Mouse (Mus musculus): ENCODE measurements around the gene Srbd1.

Srbd1 gene

DNA sequence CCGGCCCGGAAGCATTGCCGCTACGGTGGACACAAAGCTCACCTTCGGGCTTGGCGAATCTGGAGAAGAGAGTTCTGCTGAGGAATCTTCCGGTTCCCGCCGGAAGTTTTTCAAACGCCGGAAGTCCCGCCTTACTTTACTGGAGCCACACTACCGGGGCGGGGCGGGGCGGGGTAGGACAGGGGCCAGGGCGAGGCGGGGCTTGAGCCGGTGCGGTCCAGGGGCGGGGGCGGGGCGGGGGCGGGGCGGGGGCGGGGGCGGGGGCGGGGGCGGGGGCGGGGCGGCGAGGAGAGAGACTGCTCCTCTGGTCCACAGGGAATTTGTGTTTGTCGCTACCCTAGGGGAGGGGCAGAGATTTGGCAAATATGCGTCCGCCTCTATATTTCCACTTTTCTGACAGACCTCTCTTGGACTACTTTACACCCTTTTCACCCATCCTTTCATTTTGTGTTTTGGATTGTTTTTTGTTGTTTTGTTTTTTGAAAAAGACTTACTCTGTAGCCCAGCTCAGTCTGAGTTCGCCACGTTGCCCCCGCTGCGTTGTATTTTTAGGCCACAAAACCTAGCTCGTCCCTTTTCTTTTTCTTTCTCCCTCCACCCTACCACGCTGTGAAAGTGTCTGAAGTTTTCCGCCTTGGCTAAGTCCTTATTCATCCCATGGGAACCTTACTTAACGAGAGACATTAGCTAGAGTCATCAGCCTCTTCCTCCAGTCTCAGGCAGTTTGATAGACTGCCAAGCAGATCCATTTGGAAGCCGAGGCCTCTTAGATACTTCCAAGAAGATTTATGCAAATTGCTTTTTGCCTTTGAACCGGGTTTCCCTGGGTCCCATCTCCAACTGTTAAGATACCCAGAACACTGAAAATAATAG lies at the start of gene Srbd1:
Srbd1 (minus strand) TSS at position 97 of the 873 bp plus-strand sequence.
- peak; percentile 88 to 92 for DNase-seq (ENCODE audit: low spot score in 2 of 2)

DNA sequence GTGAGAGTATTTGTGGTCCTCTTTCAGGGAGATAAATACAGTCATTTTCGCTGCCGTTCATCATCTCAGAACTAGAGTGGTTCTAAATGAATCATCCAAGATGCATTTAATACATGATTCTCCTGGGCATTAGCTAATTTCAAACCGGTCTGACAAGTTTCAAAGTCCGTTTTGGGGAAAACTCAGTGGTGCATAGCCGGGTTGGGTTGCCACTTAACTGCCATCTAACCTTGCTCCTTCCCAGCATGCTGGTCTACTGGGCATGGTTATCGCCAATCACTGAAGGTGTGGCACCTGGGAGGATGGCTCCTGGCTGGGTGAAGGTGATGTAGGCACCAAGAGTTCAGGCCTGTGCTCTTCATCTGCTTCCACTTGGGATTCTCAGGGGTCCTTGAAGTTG lies 49.0 kb upstream of the Srbd1 start:
- DNase-seq (ENCODE audit: low spot score in 2 of 2), result no peak

DNA sequence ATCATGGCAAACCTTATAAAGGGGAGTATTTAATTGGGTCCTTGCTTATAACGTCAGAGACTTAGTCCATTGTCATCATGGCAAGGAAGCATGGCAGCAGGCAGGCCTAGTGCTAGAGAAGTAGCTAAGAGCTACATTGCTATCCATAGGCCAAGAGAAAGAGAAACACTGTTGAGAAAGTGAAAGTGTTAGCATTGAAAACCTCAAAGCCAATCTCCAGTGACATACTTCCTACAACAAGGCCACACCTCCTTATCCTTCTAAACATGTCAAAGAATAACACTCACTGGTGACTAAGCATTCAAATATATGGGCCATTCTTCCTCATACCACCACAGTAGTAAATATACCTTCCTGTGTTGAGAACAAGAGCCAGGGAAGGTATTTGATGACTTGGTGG lies 42.8 kb upstream of the Srbd1 start:
- DNase-seq (ENCODE audit: low spot score in 2 of 2), result no peak

GRCm38 (mm10) chr17:86185584-86185983 lies 40.6 kb upstream of the Srbd1 start:
- DNase-seq (ENCODE audit: low spot score in 2 of 2), result peak; percentile 43 to 61

DNA sequence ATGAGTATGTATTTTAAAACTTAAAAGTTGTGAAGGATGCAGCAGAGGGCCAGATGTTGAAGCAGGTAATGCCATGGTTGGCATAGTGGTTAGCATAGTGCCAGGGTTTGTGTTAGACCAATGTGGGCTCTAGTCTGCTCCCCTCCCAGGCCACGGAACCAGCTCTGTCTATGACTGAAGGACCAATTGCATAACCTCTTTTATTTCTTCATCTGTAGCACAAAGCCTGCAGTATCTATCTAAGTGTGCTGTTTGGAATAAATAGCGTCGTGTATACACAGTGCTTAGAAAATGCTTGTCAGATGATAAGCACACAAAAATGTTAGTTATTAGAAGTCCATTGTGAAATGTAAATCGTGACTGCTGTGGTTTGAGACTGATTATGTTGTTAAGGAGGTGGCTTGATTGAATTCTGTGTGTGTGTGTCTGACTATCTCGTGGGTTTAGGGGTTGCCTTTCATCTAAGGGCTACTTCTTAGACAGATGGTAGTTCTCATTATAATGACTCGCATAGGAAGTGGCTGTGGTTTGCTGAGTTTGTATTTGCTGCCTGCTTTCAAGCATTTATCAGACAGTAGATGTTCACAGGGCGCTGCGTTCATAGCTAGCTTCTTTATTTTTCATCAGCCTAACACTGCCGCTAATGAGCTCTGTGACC lies 39.7 kb upstream of the Srbd1 start:
- no peak for DNase-seq (ENCODE audit: low spot score in 2 of 2)

- DNase-seq (ENCODE audit: low spot score in 2 of 2), result no peak
Measured at GRCm38 (mm10) chr17:86183788-86184187, 38.8 kb upstream of the Srbd1 start.

GRCm38 (mm10) chr17:86176722-86177121 lies 31.7 kb upstream of the Srbd1 start:
- DNase-seq (ENCODE audit: low spot score in 2 of 2), result no peak

- no peak for DNase-seq (ENCODE audit: low spot score in 2 of 2)
Measured at GRCm38 (mm10) chr17:86175516-86175915, 30.5 kb upstream of the Srbd1 start.

DNA sequence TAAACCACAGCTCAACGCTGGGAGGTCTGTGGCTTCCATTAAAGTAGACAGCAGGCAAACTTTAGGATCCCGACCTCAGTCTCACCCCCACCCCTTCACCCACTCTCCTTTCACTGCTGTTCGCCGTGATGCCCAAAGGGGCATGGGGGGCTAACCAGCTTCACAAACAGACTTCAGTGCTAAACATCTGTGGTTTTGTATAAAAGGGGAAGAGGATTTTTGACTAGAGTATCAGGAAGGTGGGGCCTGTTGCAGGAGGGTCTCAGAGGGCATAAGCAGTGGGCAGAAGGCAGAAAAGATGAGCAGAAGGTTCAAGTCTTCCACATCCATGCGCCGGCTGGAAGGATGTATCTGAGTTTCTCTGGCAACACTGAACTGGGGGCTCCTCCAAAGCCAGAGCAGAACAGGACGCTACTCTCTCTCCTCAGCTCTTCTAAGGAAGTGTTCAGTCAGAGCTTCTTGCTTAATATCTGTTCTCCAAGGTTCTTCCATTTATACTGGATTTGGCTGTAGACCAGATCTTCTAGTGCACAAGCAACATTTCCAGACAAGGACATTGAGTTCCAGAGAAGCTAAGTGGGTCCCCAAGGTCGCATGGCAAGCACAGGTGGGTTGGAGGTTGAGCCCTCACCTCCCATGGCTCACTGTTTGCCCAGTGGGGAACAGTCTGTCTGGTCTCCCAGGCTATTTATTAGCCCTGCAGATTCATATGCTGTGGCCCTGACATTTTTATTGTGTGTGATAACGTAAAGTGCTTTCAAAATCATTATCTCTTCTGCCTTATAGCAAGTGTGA lies 25.4 kb upstream of the Srbd1 start:
- DNase-seq (ENCODE audit: low spot score in 2 of 2), result no peak

DNA sequence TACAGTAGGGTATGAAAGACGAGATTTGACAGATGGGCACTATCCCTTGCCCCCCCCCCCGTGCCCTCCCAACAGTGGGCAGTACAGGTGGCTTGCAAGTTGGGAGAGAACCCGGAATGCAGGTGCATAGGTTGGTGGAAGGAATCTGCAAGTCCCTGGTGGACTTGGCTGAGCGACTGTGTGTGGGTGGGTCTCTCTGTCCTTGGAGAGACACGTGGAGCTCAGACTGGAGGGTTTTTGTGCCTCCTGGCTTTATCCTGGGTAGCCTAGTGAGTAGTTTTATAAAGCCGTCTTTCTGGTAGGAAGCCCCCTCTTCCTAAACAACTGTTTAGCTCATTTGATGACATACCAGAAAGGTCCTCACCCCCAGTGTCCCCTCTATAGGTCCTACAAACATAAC lies 24.1 kb upstream of the Srbd1 start:
- peak in 1 of 2 experiments; percentile 54 for DNase-seq (ENCODE audit: low spot score in 2 of 2)

DNA sequence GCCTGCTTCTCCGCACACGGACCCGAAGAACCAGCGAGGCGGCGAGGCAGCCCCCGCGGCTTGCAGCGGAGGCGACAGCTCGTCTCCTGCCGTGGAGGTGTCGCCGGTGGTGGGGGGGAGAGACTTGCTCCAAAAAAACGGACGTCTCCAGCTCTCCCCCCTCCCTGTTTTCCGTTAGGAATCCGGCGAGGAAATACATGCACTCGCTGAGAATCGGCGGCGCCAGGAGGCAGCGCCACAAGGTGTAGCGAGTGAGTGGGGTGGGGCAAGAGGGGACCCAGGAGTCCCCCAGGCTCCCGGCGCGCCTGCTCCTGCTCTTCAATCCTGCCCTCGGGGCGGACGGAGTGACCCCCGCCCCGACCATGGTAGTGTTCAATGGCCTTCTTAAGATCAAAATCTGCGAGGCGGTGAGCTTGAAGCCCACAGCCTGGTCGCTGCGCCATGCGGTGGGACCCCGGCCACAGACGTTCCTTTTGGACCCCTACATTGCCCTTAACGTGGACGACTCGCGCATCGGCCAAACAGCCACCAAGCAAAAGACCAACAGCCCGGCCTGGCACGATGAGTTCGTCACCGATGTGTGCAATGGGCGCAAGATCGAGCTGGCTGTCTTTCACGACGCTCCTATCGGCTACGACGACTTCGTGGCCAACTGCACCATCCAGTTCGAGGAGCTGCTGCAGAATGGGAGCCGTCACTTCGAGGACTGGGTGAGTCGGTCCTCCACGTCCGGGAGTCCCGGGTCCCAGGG lies 23.4 kb upstream of the Srbd1 start:
- peak; percentile 51 to 53 for DNase-seq (ENCODE audit: low spot score in 2 of 2)

DNA sequence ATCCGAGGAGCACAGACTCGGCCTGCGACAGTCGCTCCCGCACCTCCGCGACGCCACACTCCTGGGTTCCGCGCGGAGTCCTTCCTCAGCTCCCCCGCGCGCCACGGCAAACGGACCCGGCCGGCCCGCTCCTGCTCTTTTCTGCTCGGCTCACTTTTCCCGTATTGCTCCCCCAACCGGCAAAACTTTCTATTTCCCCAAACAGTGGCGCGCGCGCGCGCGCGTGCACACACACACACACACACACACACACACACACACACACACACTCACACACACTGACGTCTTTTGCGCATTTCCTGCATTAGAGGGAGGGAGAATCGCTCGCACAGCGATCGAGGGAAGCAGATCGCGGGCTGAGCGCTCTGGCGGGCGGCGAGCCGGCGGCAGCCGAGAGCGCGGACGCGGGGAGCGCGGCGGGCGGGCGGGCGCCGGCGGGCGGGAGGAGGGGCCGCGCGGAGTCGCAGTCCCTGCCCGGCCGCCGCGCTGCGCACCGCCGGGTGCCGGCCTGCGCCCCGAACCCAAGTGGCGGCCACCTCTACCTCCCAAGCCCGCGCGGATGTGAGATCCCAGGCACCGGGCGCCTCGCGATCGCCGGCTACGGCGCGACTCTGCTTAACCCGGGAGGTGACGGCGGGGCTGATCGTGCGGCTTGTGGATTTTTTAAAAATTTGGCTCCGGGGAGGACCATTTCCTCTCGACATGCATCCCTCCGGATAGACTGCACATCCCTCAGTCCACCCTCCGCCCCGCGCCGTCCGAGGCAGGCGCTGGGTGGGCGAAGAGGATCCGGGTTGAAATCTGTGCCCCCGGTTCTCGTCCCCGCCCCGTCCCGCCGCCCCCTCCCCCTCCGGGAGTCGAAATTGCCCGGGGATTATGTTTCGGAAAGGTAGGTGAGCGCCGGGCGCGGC lies 22.6 kb upstream of the Srbd1 start, which contains the start of gene Prkce:
Prkce (plus strand) TSS at position 466 of the 911 bp plus-strand sequence.
- DNase-seq (ENCODE audit: low spot score in 2 of 2), result peak; percentile 73 to 80

DNA sequence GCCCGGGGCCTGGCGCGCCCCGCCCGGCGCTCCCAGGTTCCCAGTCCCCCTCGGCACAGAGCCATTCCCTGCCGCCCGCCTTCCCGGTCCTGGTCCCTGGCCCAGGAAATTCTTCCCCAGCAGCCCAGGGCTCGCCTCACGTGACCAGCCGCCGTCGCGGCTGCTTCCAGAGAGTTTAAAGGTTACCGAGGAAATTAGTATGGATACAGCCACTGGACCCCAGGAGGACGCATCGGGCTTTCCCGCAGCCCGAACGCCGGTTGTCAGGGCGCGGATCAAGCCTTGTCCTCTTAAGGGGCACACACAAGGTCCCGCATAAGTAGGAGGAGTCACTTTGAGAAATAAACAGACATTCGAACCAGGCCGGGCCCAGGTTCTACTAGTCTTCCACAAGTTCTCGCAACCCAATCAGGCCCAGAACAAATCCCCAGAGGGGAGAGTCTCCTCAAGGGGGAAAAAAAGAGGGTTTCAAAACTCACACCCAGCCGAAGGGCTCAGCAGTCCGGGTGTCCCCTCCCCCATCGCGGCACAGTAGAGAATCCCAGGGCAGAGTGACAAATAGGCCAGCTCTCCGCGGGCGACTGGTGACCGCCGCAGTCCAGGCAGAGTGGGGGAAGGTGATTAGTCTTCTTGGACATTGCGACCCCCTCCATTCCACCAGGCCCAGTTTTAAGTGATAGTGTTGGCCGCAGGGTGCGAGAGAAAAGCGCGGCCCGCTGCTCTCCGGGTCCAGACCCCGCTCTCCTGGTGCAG lies 21.8 kb upstream of the Srbd1 start:
- peak; percentile 52 to 57 for DNase-seq (ENCODE audit: low spot score in 2 of 2)

DNA sequence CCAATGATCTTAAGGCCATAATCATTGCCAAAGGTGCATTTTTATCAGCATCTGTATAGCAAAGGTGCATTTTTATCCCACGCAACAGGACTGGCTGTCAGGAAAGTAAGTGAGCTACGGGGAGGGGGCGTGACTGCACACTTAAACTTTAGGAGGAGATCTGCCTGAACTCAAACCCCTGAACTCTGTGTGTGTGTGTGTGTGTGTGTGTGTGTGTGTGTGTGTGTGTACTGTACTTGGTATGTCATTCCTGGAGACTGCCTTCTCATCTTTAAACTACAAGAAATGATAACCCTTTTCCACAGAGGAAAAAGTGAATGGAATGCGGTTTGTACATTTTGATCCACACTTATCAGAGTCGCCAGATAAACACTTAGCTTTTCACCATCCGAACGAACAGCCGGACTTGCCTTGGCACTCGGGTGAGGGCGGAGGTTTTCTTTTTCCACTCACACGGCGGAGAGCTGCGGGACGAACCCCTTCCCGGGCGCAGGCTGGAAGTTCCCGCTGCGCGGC lies 21.1 kb upstream of the Srbd1 start:
- DNase-seq (ENCODE audit: low spot score in 2 of 2), result no peak

- DNase-seq (ENCODE audit: low spot score in 2 of 2), result no peak
Measured at GRCm38 (mm10) chr17:86164416-86164815, 19.4 kb upstream of the Srbd1 start.

DNA sequence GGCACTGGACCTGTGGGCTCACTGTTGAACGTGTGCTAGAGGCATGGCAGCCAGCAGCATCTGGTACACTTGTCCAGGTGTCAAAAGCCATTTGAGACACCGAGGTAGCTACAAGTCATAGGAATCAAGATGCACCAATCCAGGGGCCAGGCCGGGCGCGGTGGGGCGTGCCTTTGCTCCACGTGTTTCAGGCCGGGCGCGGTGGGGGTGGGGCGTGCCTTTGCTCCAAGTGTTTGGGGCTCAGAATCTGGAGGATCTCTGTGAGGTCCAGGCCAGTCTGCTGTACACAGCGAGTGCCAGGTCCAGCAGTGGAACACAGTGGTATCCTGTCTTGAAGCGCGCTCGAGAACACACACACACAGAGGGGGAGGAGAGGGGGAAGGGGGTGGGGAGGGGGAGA lies 17.7 kb upstream of the Srbd1 start:
- no peak for DNase-seq (ENCODE audit: low spot score in 2 of 2)

DNA sequence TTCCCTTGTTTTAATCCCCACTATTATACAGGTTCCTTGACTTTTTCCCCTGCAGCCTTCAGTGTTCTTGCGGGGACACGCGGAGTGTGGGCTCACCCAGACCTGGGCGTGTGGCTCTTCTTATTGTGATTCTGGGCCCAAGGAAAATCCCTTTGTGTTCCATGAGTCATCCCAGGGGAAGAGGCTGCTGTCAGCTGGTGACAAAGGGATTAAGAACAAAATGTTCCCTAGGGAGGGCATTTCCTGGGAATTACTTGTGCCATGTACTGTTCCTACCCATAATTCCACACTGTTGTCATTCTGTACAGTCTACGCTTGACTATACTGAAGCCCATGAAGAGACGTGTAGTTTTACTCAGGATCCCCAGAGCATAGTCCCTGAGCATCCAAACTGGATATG lies 12.0 kb upstream of the Srbd1 start:
- no peak for DNase-seq (ENCODE audit: low spot score in 2 of 2)

GRCm38 (mm10) chr17:86150867-86151348 lies 5.9 kb upstream of the Srbd1 start:
- peak; percentile 55 to 82 for DNase-seq (ENCODE audit: low spot score in 2 of 2)

GRCm38 (mm10) chr17:86149726-86150125 lies 4.8 kb upstream of the Srbd1 start:
- DNase-seq (ENCODE audit: low spot score in 2 of 2), result no peak
